Mouse (Mus musculus) testis, adult 2 months (tissue): Measurements from ENCODE around the gene Nat9.

Source experiments
- CTCF ChIP-seq: fragments of 200-500 bp; IDR thresholded peaks from 2 replicates; pipeline ENCODE4 v1.5.1; 2012; ENCODE audit warnings: low read depth, mild to moderate bottlenecking, inconsistent platforms, low read length, moderate library complexity; ENCODE audit not compliant: control insufficient read depth, insufficient read depth, insufficient replicate concordance
- POLR2A ChIP-seq: fragments of 200-500 bp; IDR thresholded peaks from 2 replicates; pipeline ENCODE4 v1.6.1; 2012; ENCODE audit warnings: low read depth, mild to moderate bottlenecking, inconsistent platforms, low read length, moderate library complexity; ENCODE audit not compliant: control insufficient read depth

DNA sequence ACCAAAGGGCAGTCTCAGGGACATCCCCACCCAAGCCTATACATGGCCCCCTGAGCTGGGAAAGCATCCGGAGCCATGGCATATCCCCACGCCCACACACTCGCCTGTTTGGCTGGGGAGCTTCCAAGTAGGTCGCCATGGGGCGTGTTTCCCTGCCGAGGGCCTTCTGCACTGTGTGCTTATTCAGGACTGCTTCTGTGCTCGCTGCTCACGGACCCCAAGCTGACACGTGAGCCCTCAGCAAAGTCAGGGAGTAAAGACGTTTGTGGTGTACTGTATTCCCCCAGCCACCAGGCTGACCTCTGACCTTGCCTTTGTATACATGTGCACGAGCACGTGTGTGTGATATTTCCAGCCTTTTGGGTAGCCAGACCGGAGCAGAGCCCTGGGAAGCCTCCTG is 24.5 kb upstream of the Nat9 start:
- TF ChIP-seq POLR2A: 0 out of 2 replicates have a peak, but pooled peaks have one; percentile 10
- no peak for TF ChIP-seq CTCF
